Mouse (Mus musculus) lung, postnatal 0 days (tissue): Measurements from ENCODE around the gene 1810055G02Rik. TPM values are rescaled to one million over a fixed set of nuclear protein-coding genes. Genes with fewer than 3 reads are reported as not detected.

ENCODE experiments used
- ATAC-seq: fragments of 200-750 bp; cut with Nextera tagmentation; 2 replicates; pipeline ENCODE4 v1.8.0; 2017; ENCODE audit warnings: moderate library complexity
- DNase-seq: peaks from one replicate; pipeline ENCODE4 v3.0.0-alpha.2; 2016; ENCODE audit warnings: low spot score
- H3K27ac ChIP-seq: fragments of 300-500 bp; sonication (generic); 2 replicates; pipeline ENCODE4 v1.5.1; 2014; ENCODE audit warnings: antibody characterized with exemption, mild to moderate bottlenecking, low read length, mixed read lengths
- H3K27me3 ChIP-seq: fragments of 300-500 bp; sonication (generic); replicated peaks from 2 replicates; pipeline ENCODE4 v1.6.1; 2014; ENCODE audit warnings: low read length, mixed read lengths; ENCODE audit not compliant: insufficient read depth
- H3K36me3 ChIP-seq: fragments of 300-500 bp; sonication (generic); 2 replicates; pipeline ENCODE4 v1.6.1; 2014; ENCODE audit warnings: low read length, mixed read lengths; ENCODE audit not compliant: insufficient read depth
- H3K4me1 ChIP-seq: fragments of 300-500 bp; sonication (generic); 2 replicates; pipeline ENCODE4 v1.6.1; 2014; ENCODE audit warnings: antibody characterized with exemption, low read depth, low read length, mixed read lengths; ENCODE audit not compliant: insufficient read depth
- H3K4me2 ChIP-seq: fragments of 300-500 bp; sonication (generic); replicated peaks from 2 replicates; pipeline ENCODE4 v1.6.1; 2014; ENCODE audit warnings: low read depth, mild to moderate bottlenecking, low read length, moderate library complexity, mixed read lengths
- H3K4me3 ChIP-seq: fragments of 300-500 bp; sonication (generic); 2 replicates; pipeline ENCODE4 v1.5.1; 2014; ENCODE audit warnings: low read depth, low read length
- H3K9ac ChIP-seq: fragments of 300-500 bp; sonication (generic); replicated peaks from 2 replicates; pipeline ENCODE4 v1.6.1; 2014; ENCODE audit warnings: low read depth, mild to moderate bottlenecking
- H3K9me3 ChIP-seq: fragments of 300-500 bp; sonication (generic); 2 replicates; pipeline ENCODE4 v1.6.1; 2016; ENCODE audit warnings: low read length, mixed read lengths
- CTCF ChIP-seq: IDR thresholded peaks from 2 replicates; pipeline ENCODE4 v1.5.1; 2016; ENCODE audit warnings: antibody characterized with exemption, mild to moderate bottlenecking
- EP300 ChIP-seq: IDR thresholded peaks from 2 replicates; pipeline ENCODE4 v1.6.1; 2016; ENCODE audit warnings: antibody characterized with exemption, mild to moderate bottlenecking, control low read depth
- WGBS: fragments of 180-500 bp; shearing (Covaris S2); extraction: QIAGEN DNeasy Blood & Tissue Kit; methylation state at CpG from one replicate; pipeline ENCODE4 v1.1.7; 2014; 5-methylcytosine and 5-hydroxymethylcytosine counted together
- polyA plus RNA-seq: library from polyadenylated mRNA; unstranded; fragments of >200 nt; fragmentation: Nextera tagmentation; extraction: Ambion mirVana; gene quantifications from 2 replicates; pipeline ENCODE4 v1.2.1, GENCODE M21; 2015

The 1810055G02Rik gene
- polyA plus RNA-seq, 1 experiment from 2014 or later = 12.6 TPM

DNA sequence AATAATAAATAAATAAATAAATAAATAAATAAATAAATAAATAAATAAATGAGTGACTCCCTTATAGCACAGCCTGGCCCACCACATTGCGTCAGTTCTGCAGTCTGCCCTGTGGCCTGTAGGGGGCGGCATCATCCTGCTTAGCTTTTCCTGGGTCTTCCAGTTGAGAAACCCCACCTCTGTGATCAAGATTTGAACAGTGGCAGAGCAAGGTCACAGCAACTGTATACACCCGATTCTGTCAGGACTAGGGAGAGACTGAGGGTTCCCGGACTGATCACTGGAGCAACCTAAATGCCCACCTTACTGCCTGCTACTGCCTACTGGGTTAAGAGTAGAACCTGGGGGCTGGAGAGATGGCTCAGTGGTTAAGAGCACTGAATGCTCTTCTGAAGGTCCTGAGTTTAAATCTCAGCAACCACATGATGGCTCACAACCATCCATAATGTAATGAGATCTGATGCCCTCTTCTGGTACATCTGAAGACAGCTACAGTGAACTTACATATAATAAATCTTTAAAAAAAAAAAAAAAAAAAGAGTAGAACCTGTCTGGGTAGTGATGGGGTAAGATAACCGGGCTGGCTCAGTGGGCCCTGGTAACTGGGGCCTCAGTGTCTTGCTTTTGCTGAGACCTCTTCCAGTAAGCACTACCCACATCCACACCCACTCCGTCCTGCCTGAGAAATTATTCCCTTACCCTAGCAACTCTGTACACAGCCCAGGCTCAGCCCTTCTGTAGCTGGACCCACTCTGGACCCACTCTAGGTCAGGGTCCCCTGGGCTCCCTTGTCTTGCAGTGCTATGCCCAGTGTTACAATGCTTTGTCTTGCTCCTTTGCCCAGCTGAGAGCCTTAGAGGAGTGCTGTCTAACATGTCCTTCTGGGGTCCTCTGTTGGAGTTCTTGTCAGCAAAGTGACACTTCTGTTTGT, 8.3 kb upstream of the 1810055G02Rik start:
- Histone ChIP-seq H3K36me3 (no peaks in the 10 kb centered on the region), H3K27ac (no peak overlapping the region), H3K27me3 (no peaks in the 10 kb centered on the region), H3K9me3 (no peaks in the 10 kb centered on the region), H3K4me3 (no peak overlapping the region), H3K9ac (no peak overlapping the region), H3K4me1 (no peaks in the 10 kb centered on the region; the same call in 1 of the 2 replicates), H3K4me2 (no peak overlapping the region)
- WGBS = 32% methylated on average over 6 of the region's 6 CpGs
- no peak for TF ChIP-seq EP300
- TF ChIP-seq CTCF = peak; percentile 85
- DNase-seq (peak; percentile 89), ATAC-seq (peak; percentile 82)

DNA sequence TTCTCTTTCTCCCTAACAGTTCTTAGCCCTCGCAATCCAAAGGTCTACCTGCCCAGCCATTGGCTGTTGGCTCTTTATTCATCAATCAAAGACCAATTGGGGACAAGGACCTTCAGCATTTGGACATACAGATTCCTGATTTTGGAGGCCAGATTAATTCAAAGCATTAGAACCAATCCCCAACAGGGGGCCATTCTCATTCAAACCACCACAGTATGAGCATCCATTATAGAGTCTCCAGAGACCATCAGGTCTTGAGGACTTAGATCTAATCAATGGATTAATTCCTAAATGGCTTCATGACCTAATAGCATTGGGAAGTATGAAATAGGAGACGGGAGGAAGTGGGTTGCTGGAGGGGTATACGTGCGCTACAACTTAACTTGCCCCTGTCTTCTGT, 5.6 kb upstream of the 1810055G02Rik start:
- no peak overlapping the region for H3K27ac ChIP-seq
- no peak for ATAC-seq
- no peak overlapping the region for H3K4me3 ChIP-seq
- H3K4me1 ChIP-seq = no peaks in the 10 kb centered on the region
- no peak overlapping the region for H3K4me2 ChIP-seq
- H3K9me3 ChIP-seq = no peaks in the 10 kb centered on the region
- H3K9ac ChIP-seq = no peak overlapping the region
- no peaks in the 10 kb centered on the region for H3K36me3 ChIP-seq
- no peak for DNase-seq
- no peaks in the 10 kb centered on the region for H3K27me3 ChIP-seq
- TF ChIP-seq EP300 (no peak), CTCF (no peak)
- 90% methylated on average over 4 of the region's 4 CpGs for WGBS

DNA sequence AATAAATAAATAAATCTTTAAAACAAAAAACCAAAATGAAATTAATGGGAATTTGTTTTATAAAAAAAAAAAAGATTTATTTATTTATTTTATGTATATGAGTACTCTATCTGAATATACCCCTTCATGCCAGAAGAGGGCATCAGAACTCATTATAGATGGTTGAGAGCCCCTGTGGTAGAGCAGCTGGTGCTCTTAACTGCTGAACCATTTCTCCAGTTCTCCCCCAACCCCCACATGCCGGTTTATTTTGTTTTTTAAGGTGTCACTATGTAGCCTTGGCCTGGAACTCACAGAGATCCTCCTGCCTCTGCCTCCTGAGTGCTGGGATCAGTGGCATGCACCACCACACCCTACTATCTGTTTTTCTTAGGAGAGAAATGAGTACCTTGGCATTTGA, 1.8 kb upstream of the 1810055G02Rik start:
- ATAC-seq (no peak), DNase-seq (peak; percentile 61)
- H3K4me3 ChIP-seq = no peak overlapping the region
- H3K9ac ChIP-seq = no peak overlapping the region
- TF ChIP-seq EP300 (no peak), CTCF (peak; percentile 40)
- no peaks in the 10 kb centered on the region for H3K36me3 ChIP-seq
- H3K27ac ChIP-seq = no peak overlapping the region
- WGBS = 43% methylated on average over 1 of the region's 1 CpGs
- H3K4me1 ChIP-seq = 0 out of 2 replicates have a peak, but pooled peaks cover 3% of the 10 kb centered on the region
- H3K9me3 ChIP-seq = no peaks in the 10 kb centered on the region
- no peaks in the 10 kb centered on the region for H3K27me3 ChIP-seq
- no peak overlapping the region for H3K4me2 ChIP-seq

DNA sequence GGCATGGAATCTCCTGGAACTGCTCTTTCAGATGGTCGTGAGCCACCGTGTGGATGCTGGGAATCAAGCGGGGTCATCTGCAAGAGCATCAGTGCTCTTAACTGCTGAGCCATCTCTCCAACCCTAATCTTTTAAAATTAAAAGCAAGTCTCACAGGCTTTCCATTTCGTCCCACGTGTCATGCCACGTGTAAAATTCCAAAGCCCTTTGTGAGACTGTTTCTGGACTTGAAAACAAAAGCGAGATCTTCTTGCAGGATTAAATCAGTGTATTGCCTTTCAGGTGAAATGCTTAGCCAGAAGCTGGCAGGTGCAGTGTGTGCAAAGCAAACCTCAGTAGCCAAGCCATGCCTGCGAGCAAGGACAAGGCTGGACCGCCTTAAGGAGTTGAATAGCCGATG, 540 bp upstream of the 1810055G02Rik start:
- H3K4me3 ChIP-seq = peak overlapping the region; percentile 72
- H3K27me3 ChIP-seq = no peaks in the 10 kb centered on the region
- WGBS = 36% methylated on average over 10 of the region's 10 CpGs
- no peaks in the 10 kb centered on the region for H3K9me3 ChIP-seq
- 0 out of 2 replicates have a peak, but pooled peaks cover 3% of the 10 kb centered on the region for H3K4me1 ChIP-seq
- TF ChIP-seq EP300 = no peak
- no peak for TF ChIP-seq CTCF
- no peak for DNase-seq
- no peaks in the 10 kb centered on the region for H3K36me3 ChIP-seq
- peak overlapping the region; percentile 86 for H3K4me2 ChIP-seq
- peak overlapping the region; percentile 84 for H3K27ac ChIP-seq
- 0 out of 2 replicates have a peak overlapping the region, but pooled peaks have one; percentile 4 for H3K9ac ChIP-seq
- no peak for ATAC-seq

DNA sequence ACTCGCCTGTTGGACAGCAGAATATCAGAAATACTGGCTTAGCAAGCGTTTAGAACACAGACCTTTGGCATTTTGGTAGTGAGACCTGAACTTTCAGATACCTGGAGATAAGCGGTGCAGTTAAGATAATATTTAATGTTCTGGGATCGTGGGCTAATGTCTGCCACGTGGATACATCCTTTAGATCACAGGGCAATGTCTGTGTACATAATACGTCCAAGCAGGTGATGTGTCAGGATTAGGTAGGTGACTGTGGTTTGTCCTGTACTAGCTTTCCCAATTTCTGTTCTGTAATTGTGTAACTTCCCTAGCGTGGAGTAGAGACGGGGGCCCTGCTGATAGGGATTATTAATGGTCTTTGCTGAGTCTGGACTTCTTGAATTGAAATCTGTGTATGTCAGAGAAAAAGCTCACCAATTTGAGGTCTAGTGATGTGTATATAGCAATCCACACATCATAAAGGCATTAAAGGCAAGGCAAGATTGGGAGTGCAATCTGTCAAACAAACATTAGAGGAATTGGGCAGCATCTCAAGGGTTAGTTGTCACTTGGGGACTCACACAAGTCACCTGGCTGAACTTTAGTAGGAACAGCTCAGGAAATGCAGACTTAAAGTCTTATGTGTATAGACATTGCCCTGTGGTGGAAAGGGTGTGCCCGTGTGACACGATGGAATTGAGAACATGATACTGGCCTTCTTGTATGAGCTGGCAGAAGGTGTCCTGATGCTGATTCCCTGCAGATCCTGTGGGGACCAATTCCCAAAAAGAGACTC, 1.1 kb downstream of the 1810055G02Rik start:
- H3K9me3 ChIP-seq = no peaks in the 10 kb centered on the region
- no peak for DNase-seq
- WGBS = 24% methylated on average over 10 of the region's 10 CpGs
- H3K27me3 ChIP-seq = no peaks in the 10 kb centered on the region
- H3K27ac ChIP-seq = no peak overlapping the region
- H3K4me2 ChIP-seq = peak overlapping the region; percentile 86
- 0 out of 2 replicates have a peak, but pooled peaks cover 3% of the 10 kb centered on the region for H3K4me1 ChIP-seq
- H3K9ac ChIP-seq = peak overlapping the region; percentile 65
- peak overlapping the region; percentile 72; the same call in 1 of the 2 replicates for H3K4me3 ChIP-seq
- H3K36me3 ChIP-seq = no peaks in the 10 kb centered on the region
- no peak for ATAC-seq
- TF ChIP-seq EP300 (no peak), CTCF (no peak)

DNA sequence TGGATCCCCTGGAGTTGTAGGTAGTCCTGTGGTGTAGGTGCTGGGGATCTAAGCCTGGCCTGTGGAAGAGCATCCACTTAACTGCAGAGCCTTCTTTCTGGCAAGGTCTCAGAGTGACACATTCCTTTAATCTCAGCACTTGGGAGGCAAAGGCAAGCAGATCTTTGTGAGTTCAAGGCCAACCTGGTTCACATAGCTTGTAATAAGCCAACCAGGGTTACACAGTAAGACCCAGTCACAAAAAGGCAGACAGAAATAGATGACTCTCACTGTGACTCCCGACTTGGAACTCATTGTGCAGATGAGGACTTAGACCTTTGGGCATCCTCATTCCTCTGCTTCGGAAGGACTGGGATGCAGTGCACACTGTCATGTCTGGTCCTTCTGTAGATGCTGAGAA, 2.3 kb downstream of the 1810055G02Rik start:
- no peak overlapping the region for H3K27ac ChIP-seq
- ATAC-seq (no peak), DNase-seq (no peak)
- no peaks in the 10 kb centered on the region for H3K36me3 ChIP-seq
- H3K4me3 ChIP-seq = no peak overlapping the region
- no peak for TF ChIP-seq CTCF
- TF ChIP-seq EP300 = no peak
- 86% methylated on average over 2 of the region's 2 CpGs for WGBS
- H3K4me2 ChIP-seq = no peak overlapping the region
- no peak overlapping the region for H3K9ac ChIP-seq
- H3K9me3 ChIP-seq = no peaks in the 10 kb centered on the region
- H3K4me1 ChIP-seq = 0 out of 2 replicates have a peak, but pooled peaks cover 3% of the 10 kb centered on the region
- no peaks in the 10 kb centered on the region for H3K27me3 ChIP-seq
